Mouse (Mus musculus): ENCODE measurements around the gene Cldn13. TPM values are rescaled to one million over a fixed set of nuclear protein-coding genes. Genes with fewer than 3 reads are reported as not detected.
A peak's percentile ranks its signal among the peaks of the same experiment; 100 is the strongest.

Cldn13 gene
- polyA plus RNA-seq, 1 experiment = 11.2 TPM

DNA sequence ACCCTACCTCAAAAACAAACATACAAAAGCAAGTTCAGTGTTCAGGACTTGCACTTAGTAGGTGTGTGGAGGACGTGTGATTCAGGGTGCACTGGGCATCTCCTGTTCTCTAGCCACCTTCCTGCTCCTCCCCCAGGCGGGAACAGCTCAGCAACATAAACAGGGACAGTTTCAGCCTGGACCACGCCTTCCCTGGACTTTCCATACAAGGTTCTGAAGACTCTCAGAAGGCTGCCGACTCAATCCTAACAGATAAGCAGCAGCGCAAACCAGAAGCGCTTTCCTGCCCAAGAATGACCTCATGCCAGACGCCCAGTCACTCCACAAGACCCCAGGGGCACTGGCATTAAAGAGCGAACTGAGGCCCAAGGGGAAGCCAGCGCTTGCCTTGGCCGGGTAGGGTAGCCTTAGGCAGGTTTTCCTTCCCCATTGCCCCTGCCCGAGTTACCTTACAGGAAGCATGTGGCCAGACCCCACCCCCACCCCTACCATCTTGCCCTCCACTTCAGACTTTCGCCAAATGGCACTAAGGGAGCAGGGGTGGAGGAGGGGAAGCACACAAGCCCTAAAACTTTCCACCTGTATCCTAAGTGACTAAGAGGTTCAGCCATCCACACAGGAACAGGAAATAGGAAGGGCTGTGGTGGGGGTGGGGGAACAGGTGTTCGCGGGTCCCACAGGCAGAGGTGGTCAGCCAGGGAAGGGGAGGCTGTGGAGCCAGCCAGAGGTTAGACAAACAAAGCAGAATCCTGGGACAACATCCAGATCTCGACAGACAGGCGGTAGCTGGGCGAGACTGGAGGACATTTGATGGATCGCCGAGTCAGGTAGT lies 35.9 kb upstream of the Cldn13 start:
- TF ChIP-seq CTCF (IDR thresholded peaks at IDR 0.05; ENCODE audit: control insufficient read depth, insufficient read depth, insufficient replicate concordance, low read depth, low read length) (no peak), POLR2A (IDR thresholded peaks at IDR 0.05; ENCODE audit: control insufficient read depth, low read depth, low read length) (no peak)
- Histone ChIP-seq H3K4me1 (ENCODE audit: control insufficient read depth, insufficient read depth, low read length) (peaks cover 13% of the 10 kb centered on the region), H3K27me3 (ENCODE audit: control insufficient read depth, insufficient read depth, low read length) (no peaks in the 10 kb centered on the region), H3K27ac (ENCODE audit: control insufficient read depth, insufficient read depth, low read depth, low read length) (no peak overlapping the region), H3K36me3 (ENCODE audit: control insufficient read depth, insufficient read depth, low read length) (no peaks in the 10 kb centered on the region), H3K4me3 (ENCODE audit: control insufficient read depth, low read depth, low read length) (no peak overlapping the region)

DNA sequence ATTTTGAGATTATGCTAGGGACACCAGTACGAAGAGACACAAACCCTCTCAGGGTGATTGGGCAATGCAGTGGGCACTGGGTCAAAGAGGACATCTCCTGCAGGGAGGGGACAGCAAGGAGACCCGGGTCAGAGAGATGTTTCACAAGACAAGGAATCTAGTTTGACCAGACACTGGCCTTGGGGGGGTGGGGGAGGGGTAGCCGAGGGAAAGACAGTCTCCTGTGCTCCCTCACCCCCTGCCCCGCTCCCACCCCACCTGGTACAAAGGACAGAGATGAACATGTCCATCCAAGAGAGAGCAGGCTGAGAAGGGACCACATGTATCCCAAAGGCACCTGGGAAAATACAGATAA lies 32.7 kb upstream of the Cldn13 start:
- H3K4me1 ChIP-seq (ENCODE audit: control insufficient read depth, insufficient read depth, low read length) = peaks cover 13% of the 10 kb centered on the region
- TF ChIP-seq CTCF (IDR thresholded peaks at IDR 0.05; ENCODE audit: control insufficient read depth, insufficient read depth, insufficient replicate concordance, low read depth, low read length) = no peak
- TF ChIP-seq POLR2A (IDR thresholded peaks at IDR 0.05; ENCODE audit: control insufficient read depth, low read depth, low read length) = no peak
- H3K27me3 ChIP-seq (ENCODE audit: control insufficient read depth, insufficient read depth, low read length) = peaks cover 2% of the 10 kb centered on the region; the same call in 1 of the 2 replicates
- no peak overlapping the region for H3K4me3 ChIP-seq (ENCODE audit: control insufficient read depth, low read depth, low read length)
- no peak overlapping the region for H3K27ac ChIP-seq (ENCODE audit: control insufficient read depth, insufficient read depth, low read depth, low read length)
- H3K36me3 ChIP-seq (ENCODE audit: control insufficient read depth, insufficient read depth, low read length) = no peaks in the 10 kb centered on the region

- Histone ChIP-seq H3K4me1 (ENCODE audit: control insufficient read depth, insufficient read depth, low read length) (peaks cover 11% of the 10 kb centered on the region; the same call in 1 of the 2 replicates), H3K27ac (ENCODE audit: control insufficient read depth, insufficient read depth, low read depth, low read length) (no peak overlapping the region), H3K4me3 (ENCODE audit: control insufficient read depth, low read depth, low read length) (no peak overlapping the region), H3K36me3 (ENCODE audit: control insufficient read depth, insufficient read depth, low read length) (no peaks in the 10 kb centered on the region), H3K27me3 (ENCODE audit: control insufficient read depth, insufficient read depth, low read length) (peaks cover 2% of the 10 kb centered on the region; the same call in 1 of the 2 replicates)
- TF ChIP-seq CTCF (IDR thresholded peaks at IDR 0.05; ENCODE audit: control insufficient read depth, insufficient read depth, insufficient replicate concordance, low read depth, low read length) = no peak
Observed at GRCm38 (mm10) chr5:134947420-134948084, 32.2 kb upstream of the Cldn13 start.

DNA sequence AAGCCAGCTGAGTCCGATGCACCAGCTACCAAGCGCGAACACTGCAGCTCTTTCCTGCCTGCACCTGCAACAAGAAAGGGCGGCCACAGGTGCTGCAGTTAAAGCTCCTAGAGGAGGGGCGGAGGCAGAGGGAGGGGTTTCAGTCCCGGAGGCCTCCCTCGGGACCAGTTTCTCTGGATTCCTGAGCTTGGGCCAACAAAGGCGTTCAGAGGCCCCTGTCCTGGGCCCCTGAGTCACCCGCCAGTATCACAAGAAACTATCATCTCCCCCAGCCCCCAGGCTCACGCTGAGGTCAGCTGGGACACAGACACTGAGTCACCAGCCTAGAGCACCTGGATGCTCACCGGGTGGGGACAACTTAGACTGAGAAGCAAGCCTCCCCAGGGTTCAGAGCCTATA lies 31.5 kb upstream of the Cldn13 start, which contains the start of gene Cldn4:
Gene Cldn4, minus strand, starts transcription at position 78 of the 399 bp plus-strand sequence.
- H3K27ac ChIP-seq (ENCODE audit: control insufficient read depth, insufficient read depth, low read depth, low read length) = no peak within 1 kb of the TSS
- H3K27me3 ChIP-seq (ENCODE audit: control insufficient read depth, insufficient read depth, low read length) = peaks cover 2% of the 10 kb centered on the region; the same call in 1 of the 2 replicates
- peaks cover 11% of the 10 kb centered on the region for H3K4me1 ChIP-seq (ENCODE audit: control insufficient read depth, insufficient read depth, low read length)
- TF ChIP-seq CTCF (IDR thresholded peaks at IDR 0.05; ENCODE audit: control insufficient read depth, insufficient read depth, insufficient replicate concordance, low read depth, low read length) (no peak), POLR2A (IDR thresholded peaks at IDR 0.05; ENCODE audit: control insufficient read depth, low read depth, low read length) (no peak)
- H3K36me3 ChIP-seq (ENCODE audit: control insufficient read depth, insufficient read depth, low read length) = no peaks in the 10 kb centered on the region
- peak within 1 kb of the TSS; percentile 34 for H3K4me3 ChIP-seq (ENCODE audit: control insufficient read depth, low read depth, low read length)

DNA sequence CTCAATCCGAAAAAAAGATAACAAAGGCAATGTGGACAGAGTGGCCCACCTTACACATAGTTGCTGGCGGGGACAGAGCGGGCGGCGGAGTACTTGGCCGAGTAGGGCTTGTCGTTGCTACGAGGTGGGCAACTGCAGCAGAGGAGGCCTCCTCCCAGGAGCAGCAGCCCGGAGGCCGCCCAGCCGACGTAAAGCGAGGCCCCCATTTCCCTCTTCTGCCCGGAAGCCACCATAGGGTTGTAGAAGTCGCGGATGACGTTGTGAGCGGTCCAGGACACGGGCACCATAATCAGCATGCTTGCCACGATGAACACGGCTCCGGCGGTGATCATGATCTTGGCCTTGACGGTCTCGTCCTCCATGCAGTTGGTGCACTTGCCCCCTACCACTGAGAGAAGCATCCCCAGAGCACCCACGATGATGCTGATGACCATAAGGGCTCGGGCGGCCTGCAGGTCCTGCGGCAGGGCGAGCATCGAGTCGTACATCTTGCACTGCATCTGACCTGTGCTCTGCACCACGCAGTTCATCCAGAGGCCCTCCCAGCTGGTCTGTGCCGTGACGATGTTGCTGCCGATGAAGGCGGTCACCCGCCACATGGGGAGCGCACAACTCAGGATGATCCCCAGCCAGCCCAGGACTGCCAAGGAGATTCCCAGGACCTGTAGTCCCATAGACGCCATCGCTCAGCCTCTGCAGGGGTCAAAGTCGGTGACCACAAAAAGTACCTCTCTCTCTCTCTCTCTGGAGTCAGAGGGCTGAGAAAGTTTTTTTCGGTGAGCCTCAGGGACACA lies 30.9 kb upstream of the Cldn13 start:
- peaks cover 2% of the 10 kb centered on the region; the same call in 1 of the 2 replicates for H3K27me3 ChIP-seq (ENCODE audit: control insufficient read depth, insufficient read depth, low read length)
- TF ChIP-seq CTCF (IDR thresholded peaks at IDR 0.05; ENCODE audit: control insufficient read depth, insufficient read depth, insufficient replicate concordance, low read depth, low read length) (no peak), POLR2A (IDR thresholded peaks at IDR 0.05; ENCODE audit: control insufficient read depth, low read depth, low read length) (0 out of 2 replicates have a peak, but pooled peaks have one; percentile 6)
- H3K4me1 ChIP-seq (ENCODE audit: control insufficient read depth, insufficient read depth, low read length) = peaks cover 12% of the 10 kb centered on the region
- H3K4me3 ChIP-seq (ENCODE audit: control insufficient read depth, low read depth, low read length) = peak overlapping the region; percentile 34
- no peak overlapping the region for H3K27ac ChIP-seq (ENCODE audit: control insufficient read depth, insufficient read depth, low read depth, low read length)
- no peaks in the 10 kb centered on the region for H3K36me3 ChIP-seq (ENCODE audit: control insufficient read depth, insufficient read depth, low read length)

DNA sequence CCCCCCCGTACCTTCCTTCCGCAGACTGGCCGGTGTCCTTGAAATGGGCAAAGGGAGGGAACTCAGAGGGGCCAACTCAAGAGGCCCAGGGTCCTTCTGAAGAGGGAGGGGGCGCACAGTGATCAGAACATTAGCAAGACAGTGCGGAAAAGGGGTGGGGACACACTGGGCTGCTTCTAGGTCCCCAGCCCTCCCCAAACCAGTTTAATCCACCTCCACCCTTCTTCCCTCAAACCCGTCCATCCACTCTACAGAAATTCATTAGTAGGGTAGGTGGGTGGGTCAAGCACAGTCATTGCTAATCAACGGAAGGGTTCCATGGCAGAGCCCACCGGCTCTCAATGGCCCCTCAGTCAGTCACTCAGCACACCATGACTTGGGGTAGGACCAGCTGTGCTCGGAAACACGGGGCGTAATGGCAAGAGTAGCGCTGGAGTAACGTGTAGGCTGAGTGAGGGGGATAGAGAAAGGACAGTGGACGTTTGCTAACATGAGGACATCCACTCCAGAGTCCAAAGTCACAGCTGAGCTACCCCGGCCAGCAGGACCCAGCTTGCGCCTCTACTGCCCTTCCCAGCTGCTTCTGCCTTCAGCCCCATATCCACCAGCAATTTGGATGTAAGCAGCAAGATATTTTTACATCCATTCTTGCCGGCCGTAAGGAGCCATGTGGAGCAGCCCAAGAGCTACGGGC lies 30.1 kb upstream of the Cldn13 start:
- Histone ChIP-seq H3K4me3 (ENCODE audit: control insufficient read depth, low read depth, low read length) (no peak overlapping the region), H3K4me1 (ENCODE audit: control insufficient read depth, insufficient read depth, low read length) (peaks cover 12% of the 10 kb centered on the region), H3K27me3 (ENCODE audit: control insufficient read depth, insufficient read depth, low read length) (peaks cover 2% of the 10 kb centered on the region; the same call in 1 of the 2 replicates), H3K36me3 (ENCODE audit: control insufficient read depth, insufficient read depth, low read length) (no peaks in the 10 kb centered on the region), H3K27ac (ENCODE audit: control insufficient read depth, insufficient read depth, low read depth, low read length) (no peak overlapping the region)
- TF ChIP-seq POLR2A (IDR thresholded peaks at IDR 0.05; ENCODE audit: control insufficient read depth, low read depth, low read length) (no peak), CTCF (IDR thresholded peaks at IDR 0.05; ENCODE audit: control insufficient read depth, insufficient read depth, insufficient replicate concordance, low read depth, low read length) (no peak)
